Mouse (Mus musculus) forebrain, embryonic 16.5 days (tissue): ENCODE results near the gene Atp5b. TPM values are rescaled to one million over a fixed set of nuclear protein-coding genes. Genes with fewer than 3 reads are reported as not detected.

Source experiments
- ATAC-seq: fragments of 200-750 bp; cut with Nextera tagmentation; 2 replicates; pipeline ENCODE4 v1.8.0; 2017; ENCODE audit warnings: mild to moderate bottlenecking, moderate library complexity
- H3K27ac ChIP-seq: fragments of 300-500 bp; sonication (generic); 2 replicates; pipeline ENCODE4 v1.5.1; 2014; ENCODE audit warnings: low read length, control low read depth
- H3K27me3 ChIP-seq: fragments of 300-500 bp; sonication (generic); replicated peaks from 2 replicates; pipeline ENCODE4 v1.6.1; 2014; ENCODE audit warnings: low read length; ENCODE audit not compliant: control insufficient read depth, insufficient read depth
- H3K36me3 ChIP-seq: fragments of 300-500 bp; sonication (generic); 2 replicates; pipeline ENCODE4 v1.6.1; 2014; ENCODE audit not compliant: control insufficient read depth, insufficient read depth
- H3K4me1 ChIP-seq: fragments of 300-500 bp; sonication (generic); replicated peaks from 2 replicates; pipeline ENCODE4 v1.6.1; 2014; ENCODE audit warnings: low read length; ENCODE audit not compliant: control insufficient read depth, insufficient read depth
- H3K4me2 ChIP-seq: fragments of 300-500 bp; sonication (generic); 2 replicates; pipeline ENCODE4 v1.6.1; 2014; ENCODE audit warnings: mild to moderate bottlenecking, low read length, control low read depth
- H3K4me3 ChIP-seq: fragments of 300-500 bp; sonication (generic); replicated peaks from 2 replicates; pipeline ENCODE4 v1.5.1; 2014; ENCODE audit warnings: mild to moderate bottlenecking, low read length, control low read depth
- H3K9ac ChIP-seq: fragments of 300-500 bp; sonication (generic); replicated peaks from 2 replicates; pipeline ENCODE4 v1.6.1; 2014; ENCODE audit warnings: low read depth, low read length, control low read depth
- H3K9me3 ChIP-seq: fragments of 300-500 bp; sonication (generic); 2 replicates; pipeline ENCODE4 v1.6.1; 2016; ENCODE audit warnings: low read length; ENCODE audit not compliant: control insufficient read depth
- WGBS: fragments of 180-500 bp; shearing (Covaris S2); extraction: QIAGEN DNeasy Blood & Tissue Kit; methylation state at CpG from one replicate; pipeline ENCODE4 v1.1.7; 2014; 5-methylcytosine and 5-hydroxymethylcytosine counted together
- microRNA counts: library from miRNA; unstranded; fragments of <30 nt; microRNA quantifications from one replicate; lab custom pipeline; 2016
- microRNA-seq: library from miRNA; unstranded; fragments of <30 nt; microRNA quantifications from one replicate; pipeline ENCODE4, GENCODE M21; 2017
- polyA plus RNA-seq: library from polyadenylated mRNA; unstranded; fragments of >200 nt; fragmentation: Nextera tagmentation; extraction: Ambion mirVana; gene quantifications from 2 replicates; pipeline ENCODE4 v1.2.1, GENCODE M21; 2015

Atp5b gene
- polyA plus RNA-seq, 1 experiment from 2014 or later = 2,097 TPM

GRCm38 (mm10) chr10:128133650-128134332 is 50.7 kb downstream of the Atp5b start:
- H3K4me2 ChIP-seq = no peak overlapping the region
- H3K27ac ChIP-seq = peak overlapping the region; percentile 18; the same call in 1 of the 2 replicates

GRCm38 (mm10) chr10:128135374-128135773 is 52.3 kb downstream of the Atp5b start:
- Histone ChIP-seq H3K27ac (no peak overlapping the region), H3K36me3 (peaks cover 3% of the 10 kb centered on the region; the same call in 1 of the 2 replicates), H3K9me3 (no peaks in the 10 kb centered on the region), H3K4me3 (no peak overlapping the region), H3K27me3 (no peaks in the 10 kb centered on the region), H3K4me1 (no peaks in the 10 kb centered on the region; the same call in 1 of the 2 replicates), H3K4me2 (no peak overlapping the region), H3K9ac (no peak overlapping the region)
- ATAC-seq = no peak
- WGBS = 90% methylated on average over 6 of the region's 6 CpGs

More at GRCm38 (mm10) chr10:128133650-128134332, 50.7 kb downstream of the Atp5b start:
- 47% methylated on average over 13 of the region's 13 CpGs for WGBS
- no peak overlapping the region for H3K4me3 ChIP-seq
- H3K4me1 ChIP-seq = no peaks in the 10 kb centered on the region; the same call in 1 of the 2 replicates
- no peak for ATAC-seq
- peaks cover 6% of the 10 kb centered on the region; the same call in 1 of the 2 replicates for H3K36me3 ChIP-seq
- H3K9me3 ChIP-seq = no peaks in the 10 kb centered on the region
- no peak overlapping the region for H3K9ac ChIP-seq
- H3K27me3 ChIP-seq = no peaks in the 10 kb centered on the region

MicroRNAs encoded within 50 kb of the gene (microRNA counts, 519-probe panel; counts per million panel counts)
- microRNA mmu-miR-677 (lab: Ali Mortazavi, UCI) = not detected

Small RNA genes within 50 kb of the gene (microRNA-seq; reads per million reads assigned to microRNA genes)
- 17.3 reads per million, percentile 34 among the genes with 10 or more reads in this experiment for gene Mir677

Other genes with a start within 250 kb of the Atp5b start
- not detected in 2 replicates for gene Rdh19, start 233.3 kb upstream of the Atp5b start, polyA plus RNA-seq
- not detected in 2 replicates for gene Rdh16f2, start 216.8 kb upstream of the Atp5b start, polyA plus RNA-seq
- not detected in 2 replicates for gene Rdh7, start 194.5 kb upstream of the Atp5b start, polyA plus RNA-seq
- not detected in 2 replicates for gene Sdr9c7, start 184.8 kb upstream of the Atp5b start, polyA plus RNA-seq
- gene Hsd17b6, start 75.7 kb upstream of the Atp5b start, polyA plus RNA-seq = not detected in 2 replicates
- 57.8 and 59.8 TPM in 2 replicates for gene Prim1, start 68.1 kb upstream of the Atp5b start, polyA plus RNA-seq
- 545 and 574 TPM in 2 replicates for gene Naca, start 47.7 kb upstream of the Atp5b start, polyA plus RNA-seq
- gene Ptges3, start 24.3 kb upstream of the Atp5b start, polyA plus RNA-seq = 395 and 436 TPM in 2 replicates
- 8.4 and 10.0 TPM in 2 replicates for gene Baz2a, start 8.3 kb downstream of the Atp5b start, polyA plus RNA-seq
- gene Rbms2, start 97.0 kb downstream of the Atp5b start, polyA plus RNA-seq = 8.5 and 9.5 TPM in 2 replicates
- gene Gls2, start 111.2 kb downstream of the Atp5b start, polyA plus RNA-seq = 0.68 and 1.1 TPM in 2 replicates
- gene Spryd4, start 128.5 kb downstream of the Atp5b start, polyA plus RNA-seq = 16.6 and 18.0 TPM in 2 replicates
- not detected in 2 replicates for gene Mip, start 142.6 kb downstream of the Atp5b start, polyA plus RNA-seq
- 29.4 and 32.2 TPM in 2 replicates for gene Timeless, start 148.8 kb downstream of the Atp5b start, polyA plus RNA-seq
- gene Apon, start 170.8 kb downstream of the Atp5b start, polyA plus RNA-seq = not detected in 2 replicates
- not detected in 2 replicates for gene Apof, start 185.4 kb downstream of the Atp5b start, polyA plus RNA-seq
- 18.7 and 23.3 TPM in 2 replicates for gene Stat2, start 187.3 kb downstream of the Atp5b start, polyA plus RNA-seq
- gene Il23a, start 215.5 kb downstream of the Atp5b start, polyA plus RNA-seq = 0.39 TPM in 1 of 2 replicates, not detected in the other
- 27.8 and 28.5 TPM in 2 replicates for gene Pan2, start 220.1 kb downstream of the Atp5b start, polyA plus RNA-seq
- 190 and 195 TPM in 2 replicates for gene Cnpy2, start 239.2 kb downstream of the Atp5b start, polyA plus RNA-seq